Mouse (Mus musculus) gastrocnemius, postnatal 10 days (tissue): Measurements from ENCODE around the gene Foxf1. TPM values are rescaled to one million over a fixed set of nuclear protein-coding genes. Genes with fewer than 3 reads are reported as not detected.
A peak's percentile ranks its signal among the peaks of the same experiment; 100 is the strongest.

Source experiments
- DNase-seq: peaks from one replicate; pipeline ENCODE4 v3.0.0; 2021; ENCODE audit warnings: mixed read lengths
- long read RNA-seq, 2 experiments: library from polyadenylated mRNA; stranded (forward); transcript quantifications; one replicate each; pipeline ENCODE4 v2.0.0; 2021
- total RNA-seq, 2 experiments: library from RNA; stranded (reverse); gene quantifications; 2 replicates each; pipeline ENCODE4 v1.2.3; 2021

Foxf1 gene
- total RNA-seq = under 1 TPM; 0.16 to 0.27 TPM
- long read RNA-seq, experiment 1 = 0 reads
- long read RNA-seq, experiment 2, partial matches to known transcripts = 0 of 1 reads
- long read RNA-seq, experiment 2, other reads (novel, unspliced or antisense) = 0 of 1 reads

- peak; percentile 24 for DNase-seq
These were observed at the start of gene Foxf1 for GRCm38 (mm10) chr8:121084210-121084951. Gene Foxf1 (plus strand): TSS chr8:121084386.

- no peak for DNase-seq
These were observed 48.6 kb upstream of the Foxf1 start for GRCm38 (mm10) chr8:121035611-121036010.

GRCm38 (mm10) chr8:121043719-121044440 is 40.3 kb upstream of the Foxf1 start:
- no peak for DNase-seq

GRCm38 (mm10) chr8:121047441-121047840 is 36.7 kb upstream of the Foxf1 start:
- no peak for DNase-seq

- DNase-seq = no peak
These were observed 26.1 kb upstream of the Foxf1 start for GRCm38 (mm10) chr8:121058081-121058480.

GRCm38 (mm10) chr8:121059098-121059497 is 25.1 kb upstream of the Foxf1 start:
- no peak for DNase-seq

- DNase-seq = no peak
These were observed 21.7 kb upstream of the Foxf1 start for GRCm38 (mm10) chr8:121062521-121062920.

- no peak for DNase-seq
These were observed 20.5 kb upstream of the Foxf1 start for GRCm38 (mm10) chr8:121063649-121064048.

- DNase-seq = no peak
These were observed 12.7 kb upstream of the Foxf1 start for GRCm38 (mm10) chr8:121071454-121071853.

- no peak for DNase-seq
These were observed 11.6 kb upstream of the Foxf1 start for GRCm38 (mm10) chr8:121072406-121073130.

GRCm38 (mm10) chr8:121073174-121074107 is 10.7 kb upstream of the Foxf1 start:
- no peak for DNase-seq

- no peak for DNase-seq
These were observed 9.9 kb upstream of the Foxf1 start for GRCm38 (mm10) chr8:121074108-121074847.

- no peak for DNase-seq
These were observed 9.4 kb upstream of the Foxf1 start for GRCm38 (mm10) chr8:121074848-121075145.

- no peak for DNase-seq
These were observed 8.2 kb upstream of the Foxf1 start for GRCm38 (mm10) chr8:121075936-121076335.

GRCm38 (mm10) chr8:121076555-121076954 is 7.6 kb upstream of the Foxf1 start:
- DNase-seq = no peak

- DNase-seq = no peak
These were observed 5.5 kb upstream of the Foxf1 start for GRCm38 (mm10) chr8:121078721-121079120.

- DNase-seq = no peak
These were observed 5.0 kb upstream of the Foxf1 start for GRCm38 (mm10) chr8:121079201-121079600.

- DNase-seq = no peak
These were observed 4.2 kb upstream of the Foxf1 start for GRCm38 (mm10) chr8:121079944-121080343.

GRCm38 (mm10) chr8:121080361-121081090 is 3.7 kb upstream of the Foxf1 start:
- DNase-seq = no peak

GRCm38 (mm10) chr8:121081398-121081797 is 2.8 kb upstream of the Foxf1 start:
- no peak for DNase-seq
